Mouse (Mus musculus) neural tube, embryonic 12.5 days (tissue): ENCODE measurements around the gene Mphosph9. TPM values are rescaled to one million over a fixed set of nuclear protein-coding genes. Genes with fewer than 3 reads are reported as not detected.
"Not testable (repeated sequence)": the region's sequence is repeated elsewhere in the genome, so short reads cannot be mapped to it uniquely, and the experiment has no call there.

Experiments used
- ATAC-seq: fragments of 200-750 bp; cut with Nextera tagmentation; 2 replicates; pipeline ENCODE4 v1.8.0; 2017; ENCODE audit warnings: low read depth, mild to moderate bottlenecking, moderate TSS enrichment, moderate library complexity; ENCODE audit not compliant: low FRiP score
- H3K27ac ChIP-seq: fragments of 300-500 bp; sonication (generic); 2 replicates; pipeline ENCODE4 v1.5.1; 2016
- H3K27me3 ChIP-seq: fragments of 300-500 bp; sonication (generic); replicated peaks from 2 replicates; pipeline ENCODE4 v1.6.1; 2016; ENCODE audit warnings: mild to moderate bottlenecking
- H3K36me3 ChIP-seq: fragments of 300-500 bp; sonication (generic); 2 replicates; pipeline ENCODE4 v1.6.1; 2016; ENCODE audit warnings: mild to moderate bottlenecking
- H3K4me1 ChIP-seq: fragments of 300-500 bp; sonication (generic); 2 replicates; pipeline ENCODE4 v1.6.1; 2016
- H3K4me2 ChIP-seq: fragments of 300-500 bp; sonication (generic); replicated peaks from 2 replicates; pipeline ENCODE4 v1.6.1; 2016; ENCODE audit warnings: mild to moderate bottlenecking
- H3K4me3 ChIP-seq: fragments of 300-500 bp; sonication (generic); 2 replicates; pipeline ENCODE4 v1.5.1; 2016
- H3K9ac ChIP-seq: fragments of 300-500 bp; sonication (generic); 2 replicates; pipeline ENCODE4 v1.6.1; 2016; ENCODE audit warnings: mild to moderate bottlenecking
- H3K9me3 ChIP-seq: fragments of 300-500 bp; sonication (generic); 2 replicates; pipeline ENCODE4 v1.6.1; 2016; ENCODE audit warnings: mild to moderate bottlenecking
- WGBS: fragments of 180-500 bp; shearing (Covaris S2); methylation state at CpG from one replicate; pipeline ENCODE4 v1.1.7; 2016; 5-methylcytosine and 5-hydroxymethylcytosine counted together
- polyA plus RNA-seq: library from polyadenylated mRNA; unstranded; fragments of >200 nt; fragmentation: Nextera tagmentation; extraction: Ambion mirVana; gene quantifications from 2 replicates; pipeline ENCODE4 v1.2.1, GENCODE M21; 2016

Mphosph9 gene
- polyA plus RNA-seq, 1 experiment from 2014 or later: 17.9 TPM

GRCm38 (mm10) chr5:124354574-124355424 lies 27.0 kb upstream of the Mphosph9 start:
- H3K27ac ChIP-seq: peak overlapping the region; percentile 60; the same call in 1 of the 2 replicates
- no peaks in the 10 kb centered on the region for H3K9me3 ChIP-seq
- ATAC-seq: 0 out of 2 replicates have a peak, but pooled peaks have one; percentile 2
- H3K4me2 ChIP-seq: peak overlapping the region; percentile 64
- H3K36me3 ChIP-seq: peaks cover 4% of the 10 kb centered on the region
- no peaks in the 10 kb centered on the region for H3K27me3 ChIP-seq
- WGBS: under 1% methylated on average over 38 of the region's 60 CpGs
- H3K4me3 ChIP-seq: peak overlapping the region; percentile 98
- H3K4me1 ChIP-seq: peaks cover 24% of the 10 kb centered on the region
- peak overlapping the region; percentile 100 for H3K9ac ChIP-seq

GRCm38 (mm10) chr5:124353726-124354547 lies 26.2 kb upstream of the Mphosph9 start:
- peak overlapping the region; percentile 86 for H3K4me2 ChIP-seq
- no peaks in the 10 kb centered on the region for H3K27me3 ChIP-seq
- under 1% methylated on average over 90 of the region's 132 CpGs for WGBS
- H3K36me3 ChIP-seq: peaks cover 13% of the 10 kb centered on the region
- H3K4me1 ChIP-seq: peaks cover 33% of the 10 kb centered on the region
- H3K4me3 ChIP-seq: peak overlapping the region; percentile 98
- H3K27ac ChIP-seq: peak overlapping the region; percentile 97
- no peaks in the 10 kb centered on the region for H3K9me3 ChIP-seq
- ATAC-seq: no peak
- peak overlapping the region; percentile 100 for H3K9ac ChIP-seq

GRCm38 (mm10) chr5:124353011-124353725 lies 25.4 kb upstream of the Mphosph9 start:
- no peak for ATAC-seq
- no peaks in the 10 kb centered on the region for H3K9me3 ChIP-seq
- WGBS: 0% methylated on average over 32 of the region's 32 CpGs
- H3K36me3 ChIP-seq: peaks cover 21% of the 10 kb centered on the region
- no peaks in the 10 kb centered on the region for H3K27me3 ChIP-seq
- H3K27ac ChIP-seq: peak overlapping the region; percentile 97
- peak overlapping the region; percentile 100 for H3K9ac ChIP-seq
- H3K4me2 ChIP-seq: peak overlapping the region; percentile 86
- H3K4me1 ChIP-seq: peaks cover 34% of the 10 kb centered on the region
- H3K4me3 ChIP-seq: peak overlapping the region; percentile 98

GRCm38 (mm10) chr5:124352141-124352920 lies 24.6 kb upstream of the Mphosph9 start:
- Histone ChIP-seq H3K9me3 (no peaks in the 10 kb centered on the region), H3K27me3 (no peaks in the 10 kb centered on the region), H3K9ac (peak overlapping the region; percentile 100), H3K4me2 (peak overlapping the region; percentile 86), H3K27ac (peak overlapping the region; percentile 97), H3K4me3 (peak overlapping the region; percentile 98), H3K4me1 (peaks cover 37% of the 10 kb centered on the region), H3K36me3 (peaks cover 24% of the 10 kb centered on the region)
- under 1% methylated on average over 30 of the region's 30 CpGs for WGBS
- peak; percentile 85 for ATAC-seq

GRCm38 (mm10) chr5:124351604-124352003 lies 23.8 kb upstream of the Mphosph9 start:
- Histone ChIP-seq H3K4me1 (peaks cover 37% of the 10 kb centered on the region), H3K36me3 (peaks cover 29% of the 10 kb centered on the region), H3K27ac (peak overlapping the region; percentile 97), H3K9ac (peak overlapping the region; percentile 100), H3K27me3 (no peaks in the 10 kb centered on the region), H3K4me2 (peak overlapping the region; percentile 86), H3K4me3 (peak overlapping the region; percentile 98), H3K9me3 (no peaks in the 10 kb centered on the region)
- peak; percentile 32 for ATAC-seq
- WGBS: 28% methylated on average over 3 of the region's 3 CpGs

- Histone ChIP-seq H3K27ac (peak overlapping the region; percentile 97), H3K9ac (peak overlapping the region; percentile 100), H3K36me3 (peaks cover 33% of the 10 kb centered on the region), H3K4me3 (peak overlapping the region; percentile 98), H3K4me1 (peaks cover 37% of the 10 kb centered on the region), H3K4me2 (peak overlapping the region; percentile 86), H3K27me3 (no peaks in the 10 kb centered on the region), H3K9me3 (no peaks in the 10 kb centered on the region)
- ATAC-seq: peak; percentile 79
- 13% methylated on average over 7 of the region's 7 CpGs for WGBS
Observed at GRCm38 (mm10) chr5:124351111-124351560, 23.4 kb upstream of the Mphosph9 start.

GRCm38 (mm10) chr5:124350350-124350749 lies 22.6 kb upstream of the Mphosph9 start:
- no peak for ATAC-seq
- Histone ChIP-seq H3K4me1 (peaks cover 37% of the 10 kb centered on the region), H3K27me3 (no peaks in the 10 kb centered on the region), H3K4me3 (peak overlapping the region; percentile 98), H3K9me3 (no peaks in the 10 kb centered on the region), H3K9ac (peak overlapping the region; percentile 100), H3K4me2 (peak overlapping the region; percentile 86), H3K36me3 (peaks cover 36% of the 10 kb centered on the region), H3K27ac (peak overlapping the region; percentile 97)
- WGBS: 92% methylated on average over 2 of the region's 2 CpGs

- no peak for ATAC-seq
- Histone ChIP-seq H3K4me2 (peak overlapping the region; percentile 86), H3K9ac (peak overlapping the region; percentile 42; the same call in 1 of the 2 replicates), H3K4me1 (peaks cover 37% of the 10 kb centered on the region), H3K27me3 (no peaks in the 10 kb centered on the region), H3K36me3 (peaks cover 43% of the 10 kb centered on the region), H3K27ac (0 out of 2 replicates have a peak overlapping the region, but pooled peaks have one; percentile 42), H3K4me3 (no peak overlapping the region), H3K9me3 (no peaks in the 10 kb centered on the region)
- 91% methylated on average over 17 of the region's 17 CpGs for WGBS
Observed at GRCm38 (mm10) chr5:124349196-124349595, 21.4 kb upstream of the Mphosph9 start.

GRCm38 (mm10) chr5:124342897-124343296 lies 15.1 kb upstream of the Mphosph9 start:
- WGBS: 86% methylated on average over 8 of the region's 8 CpGs
- peaks cover 25% of the 10 kb centered on the region for H3K4me1 ChIP-seq
- H3K4me3 ChIP-seq: no peak overlapping the region
- no peak for ATAC-seq
- H3K4me2 ChIP-seq: no peak overlapping the region
- H3K9me3 ChIP-seq: no peaks in the 10 kb centered on the region
- H3K36me3 ChIP-seq: peaks cover 20% of the 10 kb centered on the region
- H3K9ac ChIP-seq: no peak overlapping the region
- H3K27ac ChIP-seq: no peak overlapping the region
- H3K27me3 ChIP-seq: no peaks in the 10 kb centered on the region

GRCm38 (mm10) chr5:124341753-124342339 lies 14.1 kb upstream of the Mphosph9 start:
- Histone ChIP-seq H3K4me1 (peaks cover 35% of the 10 kb centered on the region), H3K36me3 (peaks cover 17% of the 10 kb centered on the region)
- not testable (repeated sequence) for H3K27me3 ChIP-seq, H3K4me2 ChIP-seq, H3K9me3 ChIP-seq, H3K4me3 ChIP-seq, H3K9ac ChIP-seq, H3K27ac ChIP-seq, ATAC-seq
- 70% methylated on average over 6 of the region's 6 CpGs for WGBS

- Histone ChIP-seq H3K4me1 (peaks cover 52% of the 10 kb centered on the region), H3K27me3 (no peaks in the 10 kb centered on the region)
Observed at GRCm38 (mm10) chr5:124338791-124339190, 11.0 kb upstream of the Mphosph9 start.

More at GRCm38 (mm10) chr5:124338791-124339190, 11.0 kb upstream of the Mphosph9 start:
- WGBS: 81% methylated on average over 8 of the region's 8 CpGs
- no peak overlapping the region for H3K27ac ChIP-seq
- H3K9me3 ChIP-seq: no peaks in the 10 kb centered on the region
- no peak for ATAC-seq
- no peaks in the 10 kb centered on the region for H3K36me3 ChIP-seq
- no peak overlapping the region for H3K4me2 ChIP-seq
- H3K4me3 ChIP-seq: no peak overlapping the region
- H3K9ac ChIP-seq: 0 out of 2 replicates have a peak overlapping the region, but pooled peaks have one; percentile 13
